Comparison of ENCODE assay signal across 9 mouse cellular contexts in the genomic region with DNA sequence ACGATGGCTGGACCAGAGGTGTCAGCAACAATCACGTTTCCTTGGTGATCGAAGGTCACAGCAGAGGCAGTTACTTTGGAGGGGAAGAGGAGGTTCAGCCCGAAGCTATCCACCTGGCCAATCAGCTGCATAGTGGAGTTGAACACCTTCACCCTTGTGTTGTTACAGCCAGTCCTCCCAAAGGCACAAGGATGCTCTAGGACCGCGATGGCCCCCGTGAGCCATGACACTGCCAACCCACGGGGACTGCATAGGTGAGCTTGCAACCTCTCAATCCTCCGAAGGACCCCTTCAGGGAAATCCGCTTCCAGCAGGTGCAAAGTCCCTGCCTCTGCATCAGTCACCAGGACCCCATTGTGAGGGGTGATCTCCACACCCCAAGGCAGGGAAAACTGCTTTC. TPM values are rescaled to one million over a fixed set of nuclear protein-coding genes. Genes with fewer than 3 reads are reported as not detected.
A peak's percentile ranks its signal among the peaks of the same experiment; 100 is the strongest.
DNase-seq lines count a peak whose midpoint lies in the region; ATAC-seq and TF ChIP-seq lines count a peak whose summit lies in the region.
"Had no signal": no experiment of that assay in that cellular context is flagged by ENCODE, and none has a peak within 500 bp of the region (broad histone marks: within the 10 kb centered on the region; RNA-seq: fewer than 3 reads in every experiment).

No protein-coding gene starts in this region.

- intact Hi-C loops in left cerebral cortex, adult 2 months (cut with DNase I): loop anchor here (1.0 to 5.0 kb wide), 2 partner anchors 36 to 83 kb away; no protein-coding TSS in a partner anchor
- intact Hi-C loops in left cerebral cortex, postnatal 25 days (cut with DNase I): loop anchor here (1.0 to 10.0 kb wide), 3 partner anchors 83 to 271 kb away; no protein-coding TSS in a partner anchor

- peak overlapping the region; percentile 61 for H3K4me3 ChIP-seq in left cerebral cortex, adult 2 months
- peak overlapping the region; percentile 52; the same call in 1 of the 2 replicates for H3K4me3 ChIP-seq in forebrain, embryonic 11.5 days (ENCODE audit: low read depth, low read length)
- peak overlapping the region; percentile 52; the same call in 1 of the 2 replicates for H3K4me3 ChIP-seq in intestine, postnatal 0 days (ENCODE audit: low read depth, low read length)
- H3K4me3 ChIP-seq in neural tube, embryonic 13.5 days: peak overlapping the region; percentile 60

- no peak for TF ChIP-seq CTCF in left cerebral cortex, adult 2 months (IDR thresholded peaks at IDR 0.05)
- TF ChIP-seq CTCF in intestine, postnatal 0 days (IDR thresholded peaks at IDR 0.05; ENCODE audit: low read depth): no peak

- H3K27me3 ChIP-seq in forebrain, embryonic 11.5 days (ENCODE audit: control insufficient read depth, insufficient read depth, low read length): peaks cover 7% of the 10 kb centered on the region
- no peaks in the 10 kb centered on the region for H3K27me3 ChIP-seq in intestine, postnatal 0 days (replicated peaks; ENCODE audit: control insufficient read depth, insufficient read depth, low read length)
- H3K27me3 ChIP-seq in neural tube, embryonic 13.5 days: peaks cover 11% of the 10 kb centered on the region; the same call in 1 of the 2 replicates
- H3K27me3 ChIP-seq: Patski had no signal

- WGBS in forebrain, embryonic 11.5 days: 53% methylated on average over 10 of the region's 10 CpGs
- WGBS in intestine, postnatal 0 days: 62% methylated on average over 10 of the region's 10 CpGs
- WGBS in neural tube, embryonic 13.5 days: 68% methylated on average over 10 of the region's 10 CpGs

- DNase-seq in left cerebral cortex, adult 2 months (ENCODE audit: extremely low spot score in 1 of 2, low spot score in 2 of 2): peak in 1 of 2 experiments; percentile 10
- DNase-seq in left cerebral cortex, postnatal 25 days (ENCODE audit: low spot score in 2 of 2): no peak
- DNase-seq in forebrain, embryonic 11.5 days (ENCODE audit: low spot score): peak; percentile 48
- no peak for DNase-seq in right cerebral cortex, postnatal 25 days
- DNase-seq in layer of hippocampus, adult 11-12 months (ENCODE audit: low spot score): no peak
- DNase-seq in gastrocnemius, adult 8-10 months (ENCODE audit: low spot score in 2 of 2): no peak

- H3K27ac ChIP-seq in left cerebral cortex, adult 2 months: no peak overlapping the region
- H3K27ac ChIP-seq in forebrain, embryonic 11.5 days (ENCODE audit: low read depth, low read length): no peak overlapping the region
- H3K27ac ChIP-seq in intestine, postnatal 0 days (ENCODE audit: low read depth, low read length): no peak overlapping the region
- H3K27ac ChIP-seq in neural tube, embryonic 13.5 days (replicated peaks): no peak overlapping the region

- H3K36me3 ChIP-seq in forebrain, embryonic 11.5 days (ENCODE audit: control insufficient read depth, insufficient read depth, low read length): no peaks in the 10 kb centered on the region
- H3K36me3 ChIP-seq in intestine, postnatal 0 days (ENCODE audit: control insufficient read depth, insufficient read depth): no peaks in the 10 kb centered on the region
- 0 out of 2 replicates have a peak, but pooled peaks cover 12% of the 10 kb centered on the region for H3K36me3 ChIP-seq in neural tube, embryonic 13.5 days

- peak overlapping the region; percentile 89 for H3K4me2 ChIP-seq in forebrain, embryonic 11.5 days (ENCODE audit: low read depth, low read length, severe bottlenecking)
- peak overlapping the region; percentile 92 for H3K4me2 ChIP-seq in intestine, postnatal 0 days (replicated peaks; ENCODE audit: low read depth)
- H3K4me2 ChIP-seq in neural tube, embryonic 13.5 days: peak overlapping the region; percentile 96

- H3K9ac ChIP-seq in forebrain, embryonic 11.5 days (ENCODE audit: low read length): no peak overlapping the region; the same call in 1 of the 2 replicates
- H3K9ac ChIP-seq in intestine, postnatal 0 days (ENCODE audit: low read depth, low read length): no peak overlapping the region
- peak overlapping the region; percentile 70; the same call in 1 of the 2 replicates for H3K9ac ChIP-seq in neural tube, embryonic 13.5 days

- H3K4me1 ChIP-seq in forebrain, embryonic 11.5 days (replicated peaks; ENCODE audit: control insufficient read depth, insufficient read depth, low read length): peaks cover 4% of the 10 kb centered on the region; the same call in 1 of the 2 replicates
- peaks cover 5% of the 10 kb centered on the region; the same call in 1 of the 2 replicates for H3K4me1 ChIP-seq in intestine, postnatal 0 days (replicated peaks; ENCODE audit: control insufficient read depth, insufficient read depth, low read length)
- H3K4me1 ChIP-seq in neural tube, embryonic 13.5 days (replicated peaks): peaks cover 14% of the 10 kb centered on the region

- H3K9me3 ChIP-seq in forebrain, embryonic 11.5 days (ENCODE audit: control insufficient read depth, low read length): peaks cover 6% of the 10 kb centered on the region; the same call in 1 of the 2 replicates
- H3K9me3 ChIP-seq in intestine, postnatal 0 days (ENCODE audit: control insufficient read depth): 0 out of 2 replicates have a peak, but pooled peaks cover 4% of the 10 kb centered on the region
- H3K9me3 ChIP-seq in neural tube, embryonic 13.5 days: peaks cover 35% of the 10 kb centered on the region

- no peak for ATAC-seq in forebrain, embryonic 11.5 days (replicated peaks; ENCODE audit: low FRiP score)
- ATAC-seq in intestine, postnatal 0 days: no peak
- peak; percentile 9; the same call in 1 of the 2 replicates for ATAC-seq in neural tube, embryonic 13.5 days (ENCODE audit: low read depth)
- ATAC-seq: Patski had no signal

RNA-seq across cellular contexts. Expression of gene Nhlrc1, which starts 0.9 kb away (rescaled TPM):
- total RNA-seq in left cerebral cortex, adult 2 months (2021): 10 to 100 TPM; 13.2 to 17.9 TPM
- 10 to 100 TPM; 17.2 to 18.8 TPM for total RNA-seq in left cerebral cortex, postnatal 25 days (2021)
- 5.3 and 6.9 TPM in 2 replicates for polyA plus RNA-seq in forebrain, embryonic 11.5 days (2014; fragmentation: Nextera tagmentation; extraction: Ambion mirVana)
- polyA plus RNA-seq in intestine, postnatal 0 days (2015; fragmentation: Nextera tagmentation; extraction: Ambion mirVana): 2.1 and 2.4 TPM in 2 replicates
- polyA plus RNA-seq in neural tube, embryonic 13.5 days (2015; fragmentation: Nextera tagmentation; extraction: Ambion mirVana): 9.2 and 11.9 TPM in 2 replicates
- 1 to 10 TPM; 5.3 to 6.8 (median 5.6) TPM for total RNA-seq in gastrocnemius, adult 8-10 months (2022)

RNA-seq across cellular contexts. Expression of gene Kdm1b, which starts 29.6 kb away (rescaled TPM):
- 1 to 10 TPM; 8.8 to 9.1 TPM for total RNA-seq in left cerebral cortex, adult 2 months (2021)
- total RNA-seq in left cerebral cortex, postnatal 25 days (2021): 1 to 10 TPM; 5.7 to 8.7 TPM
- 20.4 and 21.1 TPM in 2 replicates for polyA plus RNA-seq in forebrain, embryonic 11.5 days (2014; fragmentation: Nextera tagmentation; extraction: Ambion mirVana)
- 6.7 and 7.2 TPM in 2 replicates for polyA plus RNA-seq in intestine, postnatal 0 days (2015; fragmentation: Nextera tagmentation; extraction: Ambion mirVana)
- 15.3 and 17.1 TPM in 2 replicates for polyA plus RNA-seq in neural tube, embryonic 13.5 days (2015; fragmentation: Nextera tagmentation; extraction: Ambion mirVana)
- total RNA-seq in gastrocnemius, adult 8-10 months (2022): 1 to 10 TPM; 6.7 to 8.4 (median 7.0) TPM

RNA-seq across cellular contexts. Expression of gene Tpmt, which starts 30.8 kb away (rescaled TPM):
- 1 to 10 TPM; 7.5 to 7.7 TPM for total RNA-seq in left cerebral cortex, adult 2 months (2021)
- total RNA-seq in left cerebral cortex, postnatal 25 days (2021): 10 to 100 TPM in 1 of 2 experiments, 1 to 10 TPM in 1; 7.3 to 10.4 TPM
- polyA plus RNA-seq in forebrain, embryonic 11.5 days (2014; fragmentation: Nextera tagmentation; extraction: Ambion mirVana): 31.7 and 34.2 TPM in 2 replicates
- polyA plus RNA-seq in intestine, postnatal 0 days (2015; fragmentation: Nextera tagmentation; extraction: Ambion mirVana): 21.6 and 21.9 TPM in 2 replicates
- 28.4 and 33.4 TPM in 2 replicates for polyA plus RNA-seq in neural tube, embryonic 13.5 days (2015; fragmentation: Nextera tagmentation; extraction: Ambion mirVana)
- 1 to 10 TPM; 3.6 to 8.1 (median 5.1) TPM for total RNA-seq in gastrocnemius, adult 8-10 months (2022)
